Mouse (Mus musculus) liver, embryonic 14.5 days (tissue): ENCODE results near the gene Nkain2. TPM values are rescaled to one million over a fixed set of nuclear protein-coding genes. Genes with fewer than 3 reads are reported as not detected.

Experiments used
- ATAC-seq: fragments of 200-750 bp; cut with Nextera tagmentation; 2 replicates; pipeline ENCODE4 v1.8.0; 2017; ENCODE audit warnings: moderate number of reproducible peaks, mild to moderate bottlenecking, moderate library complexity; ENCODE audit not compliant: insufficient read depth
- DNase-seq, 3 experiments: peaks; one replicate each; pipeline ENCODE4 v3.0.0-alpha.2; 2012 to 2013; ENCODE audit warnings: low read depth in 3 of 3, low spot score in 3 of 3
- H3K27ac ChIP-seq: fragments of 300-500 bp; sonication (generic); 2 replicates; pipeline ENCODE4 v1.5.1; 2014; ENCODE audit warnings: moderate library complexity, mild to moderate bottlenecking, control low read depth, inconsistent platforms
- H3K27me3 ChIP-seq: fragments of 300-500 bp; sonication (generic); 2 replicates; pipeline ENCODE4 v1.6.1; 2014; ENCODE audit warnings: mild to moderate bottlenecking, low read length, moderate library complexity; ENCODE audit not compliant: control insufficient read depth, insufficient read depth
- H3K36me3 ChIP-seq: fragments of 300-500 bp; sonication (generic); replicated peaks from 2 replicates; pipeline ENCODE4 v1.6.1; 2014; ENCODE audit warnings: low read depth; ENCODE audit not compliant: control insufficient read depth, insufficient read depth
- H3K4me1 ChIP-seq, 2 experiments: fragments of 200-500 bp in 1 of 2; fragments of 300-500 bp in 1 of 2; sonication (generic) in 1 of 2; replicated peaks; 2 replicates each; pipeline ENCODE4 v1.6.1; 2012 to 2014; ENCODE audit warnings: antibody characterized with exemption in 1 of 2, inconsistent platforms in 1 of 2, low read length in 1 of 2; ENCODE audit not compliant: control insufficient read depth in 2 of 2, insufficient read depth in 2 of 2
- H3K4me2 ChIP-seq: fragments of 300-500 bp; sonication (generic); 2 replicates; pipeline ENCODE4 v1.6.1; 2014; ENCODE audit warnings: low read depth, mild to moderate bottlenecking, control low read depth, moderate library complexity
- H3K4me3 ChIP-seq, 2 experiments: fragments of 200-500 bp in 1 of 2; fragments of 300-500 bp in 1 of 2; sonication (generic) in 1 of 2; 2 replicates each; pipeline ENCODE4 v1.5.1; 2012 to 2014; ENCODE audit warnings: low read depth in 2 of 2, low read length in 2 of 2, mild to moderate bottlenecking in 2 of 2, control low read depth in 1 of 2, inconsistent platforms in 1 of 2, moderate library complexity in 1 of 2; ENCODE audit not compliant: insufficient read depth in 1 of 2
- H3K9ac ChIP-seq: fragments of 300-500 bp; sonication (generic); replicated peaks from 2 replicates; pipeline ENCODE4 v1.6.1; 2014; ENCODE audit warnings: mild to moderate bottlenecking, control low read depth, moderate library complexity
- H3K9me3 ChIP-seq: fragments of 300-500 bp; sonication (generic); 2 replicates; pipeline ENCODE4 v1.6.1; 2016; ENCODE audit warnings: low read length, mixed read lengths; ENCODE audit not compliant: control insufficient read depth
- CTCF ChIP-seq: IDR thresholded peaks from 2 replicates; pipeline ENCODE4 v1.5.1; 2016; ENCODE audit warnings: antibody characterized with exemption, low read depth, control low read depth
- EP300 ChIP-seq: IDR thresholded peaks from 2 replicates; pipeline ENCODE4 v1.6.1; 2016; ENCODE audit warnings: antibody characterized with exemption, low read depth
- WGBS: fragments of 180-500 bp; shearing (Covaris S2); extraction: QIAGEN DNeasy Blood & Tissue Kit; methylation state at CpG from one replicate; pipeline ENCODE4 v1.1.7; 2014; ENCODE audit not compliant: insufficient replicate concordance; 5-methylcytosine and 5-hydroxymethylcytosine counted together
- polyA plus RNA-seq, 2 experiments: library from polyadenylated mRNA; depleted of rRNA in 1 of 2; stranded (reverse) in 1 of 2; unstranded in 1 of 2; fragments of >200 nt; fragmentation: Nextera tagmentation in 1 of 2; extraction: Ambion mirVana in 1 of 2; gene quantifications; 2 replicates each; pipeline versions ENCODE4 v1.2.1 to v1.2.3; 2012 to 2014

Gene Nkain2
- polyA plus RNA-seq, 2 experiments, result 0.06 TPM; not detected in 1

- H3K4me1 ChIP-seq, result no peaks in the 10 kb centered on the region
- 54% methylated on average over 2 of the region's 2 CpGs for WGBS
- H3K27me3 ChIP-seq, result no peaks in the 10 kb centered on the region
- H3K27ac ChIP-seq, result no peak overlapping the region
- H3K9me3 ChIP-seq, result no peaks in the 10 kb centered on the region
- TF ChIP-seq EP300 (no peak), CTCF (no peak)
- H3K4me2 ChIP-seq, result no peak overlapping the region
- ATAC-seq, result no peak
- H3K36me3 ChIP-seq, result no peaks in the 10 kb centered on the region
- DNase-seq, result no peak
- no peak overlapping the region for H3K4me3 ChIP-seq
- no peak overlapping the region for H3K9ac ChIP-seq
Observed at GRCm38 (mm10) chr10:31899501-31899900, 990.8 kb downstream of the Nkain2 start.

GRCm38 (mm10) chr10:31873323-31873895 is 1016.9 kb downstream of the Nkain2 start:
- Histone ChIP-seq H3K4me2 (no peak overlapping the region), H3K36me3 (no peaks in the 10 kb centered on the region), H3K9me3 (no peaks in the 10 kb centered on the region), H3K4me3 (no peak overlapping the region), H3K27ac (no peak overlapping the region), H3K9ac (no peak overlapping the region), H3K4me1 (no peaks in the 10 kb centered on the region), H3K27me3 (no peaks in the 10 kb centered on the region)
- ATAC-seq, result no peak
- DNase-seq, result no peak
- WGBS, result 42% methylated on average over 4 of the region's 4 CpGs
- TF ChIP-seq EP300 (no peak), CTCF (no peak)

- no peak for DNase-seq
- Histone ChIP-seq H3K27ac (no peak overlapping the region), H3K9ac (no peak overlapping the region), H3K4me1 (no peaks in the 10 kb centered on the region), H3K36me3 (no peaks in the 10 kb centered on the region), H3K4me2 (no peak overlapping the region), H3K4me3 (no peak overlapping the region), H3K27me3 (no peaks in the 10 kb centered on the region), H3K9me3 (no peaks in the 10 kb centered on the region)
- TF ChIP-seq CTCF (no peak), EP300 (no peak)
- no peak for ATAC-seq
- WGBS, result 63% methylated on average over 1 of the region's 1 CpGs
Observed at GRCm38 (mm10) chr10:31868275-31868674, 1022.0 kb downstream of the Nkain2 start.

GRCm38 (mm10) chr10:31827041-31827440 is 1063.2 kb downstream of the Nkain2 start:
- 45% methylated on average over 1 of the region's 1 CpGs for WGBS
- TF ChIP-seq CTCF, result no peak
- no peak for TF ChIP-seq EP300
- Histone ChIP-seq H3K36me3 (no peaks in the 10 kb centered on the region), H3K9me3 (no peaks in the 10 kb centered on the region), H3K4me1 (no peaks in the 10 kb centered on the region), H3K4me2 (no peak overlapping the region), H3K4me3 (no peak overlapping the region), H3K27me3 (no peaks in the 10 kb centered on the region), H3K9ac (no peak overlapping the region), H3K27ac (no peak overlapping the region)
- no peak for ATAC-seq
- no peak for DNase-seq

GRCm38 (mm10) chr10:31812543-31812942 is 1077.7 kb downstream of the Nkain2 start:
- H3K27me3 ChIP-seq, result no peaks in the 10 kb centered on the region
- H3K4me2 ChIP-seq, result no peak overlapping the region
- WGBS, result 53% methylated on average over 3 of the region's 3 CpGs
- no peak overlapping the region for H3K9ac ChIP-seq
- H3K4me1 ChIP-seq, result no peaks in the 10 kb centered on the region
- no peaks in the 10 kb centered on the region for H3K9me3 ChIP-seq
- TF ChIP-seq CTCF (no peak), EP300 (no peak)
- DNase-seq (no peak), ATAC-seq (no peak)
- no peaks in the 10 kb centered on the region for H3K36me3 ChIP-seq
- no peak overlapping the region for H3K4me3 ChIP-seq
- no peak overlapping the region for H3K27ac ChIP-seq
